Mouse (Mus musculus) heart, adult 2 months (tissue): ENCODE data around the gene Tab2.

ENCODE experiments used
- CTCF ChIP-seq: fragments of 200-600 bp; IDR thresholded peaks from 2 replicates; pipeline ENCODE4 v1.8.1; 2022; ENCODE audit warnings: antibody characterized with exemption, mild to moderate bottlenecking, moderate library complexity
- EP300 ChIP-seq: fragments of 200-500 bp; IDR thresholded peaks from 2 replicates; pipeline ENCODE4 v1.6.1; 2011; ENCODE audit warnings: low read depth, low read length, control low read depth; ENCODE audit not compliant: insufficient read depth
- POLR2A ChIP-seq: fragments of 200-500 bp; IDR thresholded peaks from 2 replicates; pipeline ENCODE4 v1.6.1; 2011; ENCODE audit warnings: mild to moderate bottlenecking, low read depth, low read length, control low read depth; ENCODE audit not compliant: insufficient read depth

- TF ChIP-seq CTCF (no peak), POLR2A (no peak), EP300 (no peak)
These were observed 88.4 kb downstream of the Tab2 start for GRCm38 (mm10) chr10:7867666-7868030.
